Mouse (Mus musculus): ENCODE results near the gene Slc25a19. TPM values are rescaled to one million over a fixed set of nuclear protein-coding genes. Genes with fewer than 3 reads are reported as not detected.

Gene Slc25a19
- polyA plus RNA-seq, 1 experiment from 2014 or later: 35.6 TPM

DNA sequence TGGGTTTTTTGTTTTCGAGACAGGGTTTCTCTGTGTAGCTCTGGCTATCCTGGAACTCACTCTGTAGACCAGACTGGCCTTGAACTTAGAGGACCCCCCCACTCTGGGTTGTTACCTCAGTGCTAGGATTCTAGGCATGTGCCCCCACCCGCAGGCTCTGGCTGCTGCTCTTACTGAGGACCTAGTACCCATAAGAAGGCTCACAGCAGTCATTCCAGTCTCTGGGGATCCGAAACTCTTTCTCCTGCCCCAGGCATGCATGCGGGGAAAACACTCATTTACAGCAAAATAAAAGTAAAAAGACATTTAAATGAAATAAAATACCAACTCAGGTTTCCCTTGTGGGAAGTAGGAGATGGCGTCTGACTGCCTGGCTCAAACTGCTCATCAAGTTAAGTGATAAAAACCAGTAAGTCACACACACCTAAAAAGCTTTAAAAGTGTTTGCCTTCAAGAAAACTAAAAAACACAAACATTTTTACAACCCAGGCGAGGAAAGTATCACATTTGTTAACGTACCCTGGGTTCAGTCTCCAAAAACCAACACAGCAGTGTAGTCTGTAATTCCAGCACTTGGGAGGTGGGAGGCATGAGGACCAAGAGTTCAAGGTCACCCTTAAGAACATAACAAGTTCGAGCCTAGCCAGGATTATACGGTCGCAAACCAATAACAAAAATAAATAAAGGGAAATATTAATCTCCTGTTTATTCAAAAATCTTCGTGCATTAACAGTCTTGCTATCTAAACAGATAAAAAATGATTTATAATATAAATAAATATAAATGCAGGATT lies 1.1 kb downstream of the Slc25a19 start:
- H3K27me3 ChIP-seq: no peaks in the 10 kb centered on the region
- peak overlapping the region; percentile 76 for H3K4me3 ChIP-seq
- no peak for ATAC-seq (ENCODE audit: low FRiP score)
- H3K4me1 ChIP-seq (replicated peaks): peaks cover 18% of the 10 kb centered on the region
- H3K9me3 ChIP-seq: no peaks in the 10 kb centered on the region
- WGBS: 51% methylated on average over 11 of the region's 11 CpGs
- peak overlapping the region; percentile 89 for H3K4me2 ChIP-seq
- H3K27ac ChIP-seq: no peak overlapping the region
- H3K36me3 ChIP-seq: peaks cover 17% of the 10 kb centered on the region
- H3K9ac ChIP-seq: peak overlapping the region; percentile 78

DNA sequence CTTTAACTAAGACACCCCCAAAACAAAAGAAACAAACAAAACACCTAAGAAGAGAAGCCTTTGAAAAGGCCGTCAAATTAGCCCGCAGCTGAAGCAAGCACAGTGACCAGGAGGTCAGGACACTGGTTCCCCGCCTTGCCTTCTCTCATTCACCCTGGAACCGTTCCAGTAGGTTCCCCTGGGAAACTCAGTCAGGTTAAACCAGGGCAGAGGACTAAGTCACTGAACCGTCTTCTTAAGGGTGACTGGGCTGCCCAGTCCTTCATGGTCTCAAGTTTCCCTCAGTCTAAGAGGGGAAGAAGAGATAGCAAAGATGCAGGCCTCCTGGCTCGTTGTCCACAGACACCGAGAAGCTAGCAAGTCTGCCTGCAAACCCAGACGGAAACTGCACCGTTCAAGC lies 2.2 kb downstream of the Slc25a19 start:
- Histone ChIP-seq H3K9ac (no peak overlapping the region), H3K4me2 (no peak overlapping the region), H3K27me3 (no peaks in the 10 kb centered on the region), H3K4me1 (replicated peaks) (peaks cover 18% of the 10 kb centered on the region), H3K27ac (no peak overlapping the region), H3K36me3 (peaks cover 26% of the 10 kb centered on the region), H3K9me3 (no peaks in the 10 kb centered on the region), H3K4me3 (no peak overlapping the region)
- ATAC-seq (ENCODE audit: low FRiP score): no peak
- WGBS: 82% methylated on average over 9 of the region's 9 CpGs

DNA sequence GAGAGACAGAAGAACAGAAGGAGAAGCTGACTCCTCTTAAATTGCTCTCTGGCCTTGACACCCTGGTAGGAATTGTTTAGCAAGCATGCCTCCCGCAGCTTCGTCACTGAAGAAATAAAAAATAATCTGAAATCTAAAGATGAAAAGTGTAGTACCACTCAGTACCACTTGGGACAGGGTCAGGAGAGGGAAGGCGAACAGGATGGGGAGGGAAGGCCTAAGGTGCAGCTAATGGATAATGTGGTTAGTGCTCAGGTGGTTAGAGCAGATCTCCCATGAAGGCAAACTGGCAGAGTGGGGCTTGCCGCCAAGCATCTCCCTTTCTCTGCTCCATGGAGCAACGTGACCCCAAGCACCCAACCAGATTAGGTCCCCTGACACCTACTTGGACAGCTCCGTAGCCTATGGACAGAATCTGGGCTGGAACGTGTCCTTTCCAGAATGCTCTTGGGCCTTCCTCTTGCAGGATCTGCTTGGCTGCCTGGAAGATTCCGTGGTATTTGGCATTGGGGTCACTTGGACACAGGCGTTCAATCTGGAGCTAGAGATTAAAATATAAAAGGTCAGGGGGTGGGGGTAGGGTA lies 4.5 kb downstream of the Slc25a19 start:
- no peaks in the 10 kb centered on the region for H3K9me3 ChIP-seq
- no peak for ATAC-seq (ENCODE audit: low FRiP score)
- WGBS: 76% methylated on average over 9 of the region's 9 CpGs
- H3K27me3 ChIP-seq: no peaks in the 10 kb centered on the region
- no peak overlapping the region for H3K4me2 ChIP-seq
- H3K4me1 ChIP-seq (replicated peaks): peaks cover 16% of the 10 kb centered on the region
- H3K27ac ChIP-seq: no peak overlapping the region
- H3K36me3 ChIP-seq: peaks cover 44% of the 10 kb centered on the region
- no peak overlapping the region for H3K4me3 ChIP-seq
- no peak overlapping the region for H3K9ac ChIP-seq

DNA sequence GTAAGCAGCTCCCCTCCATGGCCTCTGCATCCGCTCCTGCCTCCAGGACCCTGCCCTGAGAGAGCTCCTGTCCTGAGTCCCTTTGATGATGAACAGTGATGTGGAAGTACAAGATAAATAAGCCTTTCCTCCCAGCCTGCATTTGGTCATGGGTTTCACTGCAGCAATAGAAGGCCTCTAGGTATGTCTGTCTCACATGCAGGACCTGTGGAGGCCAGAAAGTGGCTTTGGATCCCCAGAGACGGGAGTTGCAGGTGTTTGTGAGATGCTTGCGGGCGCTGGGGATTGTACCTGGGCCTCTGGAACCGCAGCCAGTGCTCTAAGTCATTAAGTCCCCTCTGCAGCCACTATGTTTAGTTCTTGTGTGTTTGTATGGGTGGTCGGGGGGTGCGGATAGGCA lies 8.1 kb downstream of the Slc25a19 start:
- 95% methylated on average over 7 of the region's 7 CpGs for WGBS
- Histone ChIP-seq H3K4me1 (replicated peaks) (no peaks in the 10 kb centered on the region), H3K36me3 (peaks cover 69% of the 10 kb centered on the region), H3K9me3 (no peaks in the 10 kb centered on the region), H3K27ac (no peak overlapping the region), H3K4me2 (no peak overlapping the region), H3K27me3 (no peaks in the 10 kb centered on the region), H3K4me3 (no peak overlapping the region), H3K9ac (no peak overlapping the region)
- no peak for ATAC-seq (ENCODE audit: low FRiP score)

DNA sequence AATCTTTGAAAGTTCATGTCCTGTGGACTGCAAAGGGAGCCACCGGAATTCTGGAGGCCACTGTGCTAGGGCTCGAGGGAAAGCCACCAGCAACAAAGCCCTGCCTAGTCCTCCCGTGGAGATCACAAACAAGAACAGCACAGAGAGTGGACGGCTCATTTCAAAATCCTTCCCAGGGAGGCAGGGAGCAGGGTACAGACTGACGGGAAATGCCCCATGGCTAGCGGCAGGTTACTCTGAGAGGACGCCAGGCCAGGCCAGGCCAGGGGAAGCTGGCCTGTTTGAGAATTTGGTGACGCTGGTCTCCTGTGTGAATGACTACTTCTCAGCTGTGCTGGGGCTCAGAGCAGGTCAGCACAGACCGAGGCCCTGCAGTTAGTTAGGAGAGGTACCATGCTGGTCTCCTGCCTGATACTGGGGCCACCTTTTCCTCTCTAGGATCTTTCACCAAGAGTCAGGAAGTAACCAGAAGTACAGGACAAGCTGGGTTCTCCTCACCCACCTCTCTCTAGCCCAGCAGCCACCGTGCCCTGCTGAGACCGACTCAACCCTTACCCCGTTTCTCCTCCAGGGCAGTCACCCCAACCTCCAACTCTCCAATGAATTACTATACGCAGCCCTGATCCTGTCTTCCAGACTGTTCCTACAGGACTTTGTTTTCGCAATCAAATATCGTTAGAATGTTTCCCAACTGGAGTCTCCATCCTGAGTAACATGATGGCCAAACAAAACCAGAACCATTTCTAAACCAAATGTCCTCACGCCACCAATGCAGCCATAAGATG lies 9.2 kb downstream of the Slc25a19 start:
- Histone ChIP-seq H3K27ac (no peak overlapping the region), H3K4me3 (no peak overlapping the region), H3K9me3 (no peaks in the 10 kb centered on the region), H3K36me3 (peaks cover 76% of the 10 kb centered on the region), H3K4me1 (replicated peaks) (no peaks in the 10 kb centered on the region), H3K9ac (no peak overlapping the region), H3K27me3 (peaks cover 9% of the 10 kb centered on the region; the same call in 1 of the 2 replicates), H3K4me2 (no peak overlapping the region)
- no peak for ATAC-seq (ENCODE audit: low FRiP score)
- 90% methylated on average over 16 of the region's 16 CpGs for WGBS

DNA sequence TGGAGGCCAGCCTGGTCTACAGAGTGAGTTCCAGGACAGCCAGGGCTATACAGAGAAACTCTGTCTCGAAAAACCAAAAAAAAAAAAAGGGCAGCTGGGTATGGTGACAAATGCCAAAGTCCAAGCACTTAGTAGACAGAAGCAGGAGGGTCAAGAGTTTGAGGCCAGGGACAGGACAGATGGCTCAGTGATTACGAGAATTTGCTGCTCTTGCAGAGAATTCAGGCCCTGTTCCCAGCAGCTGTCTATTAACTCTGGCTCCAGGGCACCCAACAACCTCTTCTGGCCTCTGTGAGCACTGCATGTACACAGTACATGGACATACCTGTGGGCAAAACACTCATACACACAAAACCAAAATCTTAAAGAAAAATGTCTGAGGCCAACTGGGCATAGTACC lies 10.1 kb downstream of the Slc25a19 start:
- Histone ChIP-seq H3K36me3 (peaks cover 68% of the 10 kb centered on the region), H3K9ac (no peak overlapping the region), H3K4me1 (replicated peaks) (peaks cover 8% of the 10 kb centered on the region), H3K9me3 (no peaks in the 10 kb centered on the region), H3K27ac (no peak overlapping the region), H3K4me2 (no peak overlapping the region), H3K4me3 (no peak overlapping the region), H3K27me3 (peaks cover 16% of the 10 kb centered on the region)
- 90% methylated on average over 2 of the region's 2 CpGs for whole genome bisulfite sequencing
- no peak for ATAC-seq (ENCODE audit: low FRiP score)

DNA sequence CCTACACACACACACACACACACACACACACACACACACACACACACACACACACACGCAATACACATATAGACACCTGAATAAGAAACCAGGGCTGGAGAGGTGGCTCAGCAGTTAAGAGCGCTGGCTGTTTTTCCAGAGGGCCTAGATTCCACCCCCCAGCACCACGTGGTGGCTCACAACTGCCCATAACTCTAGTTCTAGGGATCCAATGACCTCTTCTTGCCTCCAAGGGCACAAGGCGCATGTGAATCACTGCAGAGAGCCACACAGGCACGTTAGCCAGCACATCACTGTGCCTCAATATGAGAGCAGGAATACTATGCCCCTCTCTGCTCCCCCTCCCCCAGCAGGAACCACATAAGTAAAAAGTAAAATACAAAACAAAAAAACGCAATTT lies 11.2 kb downstream of the Slc25a19 start:
- H3K4me2 ChIP-seq: no peak overlapping the region
- H3K4me1 ChIP-seq (replicated peaks): peaks cover 16% of the 10 kb centered on the region
- peaks cover 57% of the 10 kb centered on the region for H3K36me3 ChIP-seq
- H3K9ac ChIP-seq: no peak overlapping the region
- H3K27me3 ChIP-seq: peaks cover 16% of the 10 kb centered on the region
- WGBS: 91% methylated on average over 6 of the region's 6 CpGs
- H3K27ac ChIP-seq: no peak overlapping the region
- ATAC-seq (ENCODE audit: low FRiP score): no peak
- no peak overlapping the region for H3K4me3 ChIP-seq
- H3K9me3 ChIP-seq: no peaks in the 10 kb centered on the region

DNA sequence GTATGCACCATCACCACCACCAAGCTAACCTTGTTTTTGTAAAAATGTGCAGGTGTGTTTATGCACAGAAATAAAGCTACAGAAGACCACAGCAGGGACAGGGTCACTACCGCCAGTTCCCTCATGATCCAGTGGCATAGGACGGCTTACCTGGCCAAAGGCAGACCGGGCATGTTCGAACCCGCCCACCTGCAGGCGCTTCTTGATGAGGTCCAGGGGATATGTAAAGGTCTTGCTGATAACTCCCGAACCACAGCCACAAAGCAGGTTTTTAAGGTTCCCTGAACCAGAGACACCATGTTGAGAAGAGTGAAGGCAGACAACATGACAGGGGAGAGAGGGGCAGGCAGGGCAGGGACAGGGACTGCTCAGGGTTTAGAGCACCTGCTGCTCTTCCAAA lies 11.7 kb downstream of the Slc25a19 start:
- no peak for ATAC-seq (ENCODE audit: low FRiP score)
- no peak overlapping the region for H3K4me3 ChIP-seq
- no peak overlapping the region for H3K4me2 ChIP-seq
- peaks cover 54% of the 10 kb centered on the region for H3K36me3 ChIP-seq
- no peak overlapping the region for H3K27ac ChIP-seq
- H3K27me3 ChIP-seq: peaks cover 16% of the 10 kb centered on the region
- no peak overlapping the region for H3K9ac ChIP-seq
- WGBS: 95% methylated on average over 7 of the region's 7 CpGs
- no peaks in the 10 kb centered on the region for H3K9me3 ChIP-seq
- peaks cover 21% of the 10 kb centered on the region for H3K4me1 ChIP-seq (replicated peaks)

DNA sequence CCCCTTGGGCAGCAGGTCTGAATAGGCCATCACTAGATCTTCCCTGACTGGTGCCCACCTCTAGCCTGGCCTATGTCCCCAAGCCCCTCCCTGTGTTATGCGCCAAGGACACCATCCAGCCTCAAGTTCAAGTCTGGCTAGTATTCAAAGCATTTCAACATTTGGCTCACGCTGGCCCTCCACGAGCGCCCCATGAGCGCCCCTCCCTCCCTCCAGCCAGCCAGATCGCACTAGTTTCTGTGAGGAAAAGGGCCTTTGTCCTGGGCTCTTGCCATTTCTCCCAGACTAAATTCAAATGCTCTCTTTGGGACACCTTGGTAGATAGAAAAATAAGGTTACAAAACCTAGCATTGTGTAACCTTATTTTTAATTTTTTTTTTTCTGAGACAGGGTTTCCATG lies 12.2 kb downstream of the Slc25a19 start:
- no peaks in the 10 kb centered on the region for H3K9me3 ChIP-seq
- peaks cover 49% of the 10 kb centered on the region for H3K36me3 ChIP-seq
- no peak overlapping the region for H3K4me3 ChIP-seq
- no peak overlapping the region for H3K27ac ChIP-seq
- H3K9ac ChIP-seq: no peak overlapping the region
- 93% methylated on average over 6 of the region's 6 CpGs for WGBS
- peaks cover 16% of the 10 kb centered on the region for H3K27me3 ChIP-seq
- H3K4me2 ChIP-seq: no peak overlapping the region
- ATAC-seq (ENCODE audit: low FRiP score): no peak
- peaks cover 21% of the 10 kb centered on the region for H3K4me1 ChIP-seq (replicated peaks)

DNA sequence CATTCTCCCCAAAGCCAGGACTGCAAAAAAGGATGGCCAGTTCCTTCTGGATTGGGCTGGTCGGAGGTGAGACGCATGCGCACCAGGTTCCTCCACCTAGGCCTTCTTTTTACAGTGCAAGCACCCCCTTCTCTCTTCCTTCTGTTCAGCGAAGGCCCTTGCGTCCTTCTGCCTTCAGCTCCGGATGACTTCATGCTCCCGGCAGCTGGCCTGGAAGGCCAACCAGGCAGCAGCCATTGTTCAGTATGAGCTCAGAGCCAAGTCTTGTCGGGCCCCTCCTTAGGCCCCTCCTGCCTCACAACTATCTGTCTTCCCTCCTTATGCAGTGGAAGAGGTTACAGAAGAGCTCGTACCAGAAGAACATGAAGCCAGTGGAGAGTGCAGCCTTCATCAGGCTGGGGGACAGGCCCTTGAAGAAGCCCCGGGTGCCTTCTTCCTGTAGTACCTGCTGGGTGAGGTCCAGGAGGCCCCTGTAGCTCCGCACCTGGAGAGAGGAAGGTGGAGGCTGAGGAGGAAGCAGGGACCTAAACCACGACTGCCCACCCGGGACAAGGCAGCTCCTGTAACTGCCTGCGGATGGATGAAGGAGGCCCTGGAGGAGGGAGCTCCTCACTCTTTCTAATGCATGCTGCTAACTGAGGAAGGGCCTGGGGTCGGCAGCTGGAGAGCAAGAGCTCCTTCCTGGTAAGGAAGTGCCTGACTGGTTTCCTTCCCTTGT lies 12.8 kb downstream of the Slc25a19 start:
- Histone ChIP-seq H3K4me1 (replicated peaks) (peaks cover 21% of the 10 kb centered on the region), H3K9ac (no peak overlapping the region), H3K4me3 (no peak overlapping the region), H3K27me3 (peaks cover 16% of the 10 kb centered on the region), H3K9me3 (no peaks in the 10 kb centered on the region), H3K27ac (no peak overlapping the region), H3K4me2 (no peak overlapping the region), H3K36me3 (peaks cover 43% of the 10 kb centered on the region)
- 83% methylated on average over 14 of the region's 15 CpGs for WGBS
- no peak for ATAC-seq (ENCODE audit: low FRiP score)

DNA sequence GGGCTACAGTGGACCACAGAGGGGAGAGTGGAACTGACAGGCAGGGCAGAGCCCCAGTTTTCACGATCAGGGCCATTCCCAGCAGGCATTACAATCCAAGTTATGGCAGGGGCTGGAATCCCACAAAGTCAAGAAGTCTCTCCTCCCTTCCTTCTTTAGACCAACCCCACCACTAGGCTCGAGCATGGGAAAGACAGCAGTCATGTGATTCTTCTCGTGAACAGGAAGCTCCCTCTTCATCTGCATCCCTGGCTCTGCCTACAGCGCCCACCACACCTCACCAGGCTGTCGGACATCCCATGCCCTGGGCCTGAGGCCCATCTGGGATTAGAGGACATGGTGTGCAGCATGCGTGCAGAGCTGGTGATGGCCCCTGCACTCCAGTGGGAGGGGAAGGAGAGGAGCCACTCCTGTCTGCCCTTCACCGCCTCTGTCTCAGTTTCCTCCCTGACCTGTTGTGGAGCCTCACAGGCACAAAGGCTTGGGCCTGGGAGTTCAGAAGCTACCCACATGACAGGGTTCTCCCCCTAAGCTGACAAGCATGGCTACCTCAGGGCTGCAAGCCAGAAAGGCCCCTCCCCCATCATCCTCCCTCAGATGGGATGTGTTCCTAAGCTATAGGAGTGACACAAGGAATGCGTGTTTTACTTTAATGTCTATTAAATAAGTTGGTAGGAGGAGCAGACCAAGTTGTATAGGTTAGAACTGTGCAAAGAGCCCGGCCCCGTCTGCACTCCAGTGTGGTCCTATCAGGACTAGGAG lies 13.6 kb downstream of the Slc25a19 start:
- ATAC-seq (ENCODE audit: low FRiP score): no peak

More for the DNA sequence above, 13.6 kb downstream of the Slc25a19 start:
- Histone ChIP-seq H3K4me2 (no peak overlapping the region), H3K4me3 (no peak overlapping the region), H3K4me1 (replicated peaks) (peaks cover 21% of the 10 kb centered on the region), H3K9ac (no peak overlapping the region), H3K27me3 (peaks cover 16% of the 10 kb centered on the region), H3K27ac (no peak overlapping the region), H3K36me3 (peaks cover 38% of the 10 kb centered on the region), H3K9me3 (no peaks in the 10 kb centered on the region)
- WGBS: 89% methylated on average over 10 of the region's 10 CpGs

Data from hindbrain, embryonic 13.5 days (tissue).